Mouse (Mus musculus): Measurements from ENCODE around the gene Usp6nl.

Usp6nl gene

GRCm38 (mm10) chr2:6331324-6332137 is 9.1 kb downstream of the Usp6nl start:
- no peak for DNase-seq (ENCODE audit: low spot score in 2 of 2)

GRCm38 (mm10) chr2:6333570-6333969 is 11.1 kb downstream of the Usp6nl start:
- no peak for DNase-seq (ENCODE audit: low spot score in 2 of 2)

GRCm38 (mm10) chr2:6334011-6334410 is 11.5 kb downstream of the Usp6nl start:
- no peak for DNase-seq (ENCODE audit: low spot score in 2 of 2)

GRCm38 (mm10) chr2:6335032-6335735 is 12.7 kb downstream of the Usp6nl start:
- DNase-seq (ENCODE audit: low spot score in 2 of 2): no peak

- DNase-seq (ENCODE audit: low spot score in 2 of 2): no peak
Measured at GRCm38 (mm10) chr2:6336013-6336412, 13.5 kb downstream of the Usp6nl start.

- DNase-seq (ENCODE audit: low spot score in 2 of 2): no peak
Measured at GRCm38 (mm10) chr2:6336649-6337048, 14.2 kb downstream of the Usp6nl start.

GRCm38 (mm10) chr2:6337436-6337835 is 15.0 kb downstream of the Usp6nl start:
- no peak for DNase-seq (ENCODE audit: low spot score in 2 of 2)

- no peak for DNase-seq (ENCODE audit: low spot score in 2 of 2)
Measured at GRCm38 (mm10) chr2:6338031-6338629, 15.7 kb downstream of the Usp6nl start.

GRCm38 (mm10) chr2:6340439-6340838 is 18.0 kb downstream of the Usp6nl start:
- DNase-seq (ENCODE audit: low spot score in 2 of 2): peak; percentile 20 to 61

- DNase-seq (ENCODE audit: low spot score in 2 of 2): no peak
Measured at GRCm38 (mm10) chr2:6341496-6341895, 19.0 kb downstream of the Usp6nl start.

GRCm38 (mm10) chr2:6349256-6350092 is 27.0 kb downstream of the Usp6nl start:
- DNase-seq (ENCODE audit: low spot score in 2 of 2): no peak

GRCm38 (mm10) chr2:6350164-6350563 is 27.7 kb downstream of the Usp6nl start:
- DNase-seq (ENCODE audit: low spot score in 2 of 2): no peak

GRCm38 (mm10) chr2:6350931-6351695 is 28.6 kb downstream of the Usp6nl start:
- DNase-seq (ENCODE audit: low spot score in 2 of 2): no peak

- no peak for DNase-seq (ENCODE audit: low spot score in 2 of 2)
Measured at GRCm38 (mm10) chr2:6352541-6352971, 30.1 kb downstream of the Usp6nl start.

- no peak for DNase-seq (ENCODE audit: low spot score in 2 of 2)
Measured at GRCm38 (mm10) chr2:6353060-6353459, 30.6 kb downstream of the Usp6nl start.

GRCm38 (mm10) chr2:6357306-6357705 is 34.8 kb downstream of the Usp6nl start:
- no peak for DNase-seq (ENCODE audit: low spot score in 2 of 2)

- no peak for DNase-seq (ENCODE audit: low spot score in 2 of 2)
Measured at GRCm38 (mm10) chr2:6359645-6360044, 37.2 kb downstream of the Usp6nl start.

- DNase-seq (ENCODE audit: low spot score in 2 of 2): no peak
Measured at GRCm38 (mm10) chr2:6363126-6363525, 40.7 kb downstream of the Usp6nl start.

GRCm38 (mm10) chr2:6363922-6364321 is 41.5 kb downstream of the Usp6nl start:
- no peak for DNase-seq (ENCODE audit: low spot score in 2 of 2)

- no peak for DNase-seq (ENCODE audit: low spot score in 2 of 2)
Measured at GRCm38 (mm10) chr2:6366521-6366928, 44.1 kb downstream of the Usp6nl start.

- DNase-seq (ENCODE audit: low spot score in 2 of 2): no peak
Measured at GRCm38 (mm10) chr2:6366973-6367372, 44.5 kb downstream of the Usp6nl start.

Measured in frontal cortex, postnatal 36 days (tissue).